Mouse (Mus musculus) liver, postnatal 0 days (tissue): ENCODE measurements at regions not wholly inside any gene's neighbourhood (a gene's known extent, or its start where the extent isn't known, plus 50 kb on each side); places are given as distances from the start of the nearest gene placed in this dataset.

Experiments used
- CTCF ChIP-seq: sonication (generic); IDR thresholded peaks from 2 replicates; pipeline ENCODE4 v1.5.1; 2016; ENCODE audit warnings: antibody characterized with exemption, low read depth
- EP300 ChIP-seq: IDR thresholded peaks from 2 replicates; pipeline ENCODE4 v1.6.1; 2016; ENCODE audit warnings: antibody characterized with exemption, low read depth, mild to moderate bottlenecking

DNA sequence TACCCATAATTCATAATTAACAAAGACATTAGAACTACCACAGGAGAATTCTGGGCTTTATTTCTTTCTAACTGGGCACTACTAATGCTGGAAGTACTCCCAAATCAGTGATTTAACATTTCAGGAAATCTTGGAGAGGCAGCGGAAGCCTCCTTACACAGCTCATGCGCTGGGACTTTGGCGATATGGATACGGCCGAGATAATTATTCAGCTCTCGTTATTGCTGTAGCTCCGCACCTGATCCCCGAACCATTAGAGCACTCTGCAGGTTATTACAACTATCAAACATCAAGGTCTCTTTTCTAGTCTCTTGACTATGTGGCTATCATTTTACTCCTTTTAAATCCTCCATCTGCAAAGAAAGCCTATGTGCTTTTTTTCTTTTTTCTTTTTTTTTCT lies 221.3 kb upstream of the Vrk2 start:
- TF ChIP-seq CTCF (no peak), EP300 (no peak)
